Comparison of ENCODE assay signal across 8 mouse cellular contexts in the genomic region with DNA sequence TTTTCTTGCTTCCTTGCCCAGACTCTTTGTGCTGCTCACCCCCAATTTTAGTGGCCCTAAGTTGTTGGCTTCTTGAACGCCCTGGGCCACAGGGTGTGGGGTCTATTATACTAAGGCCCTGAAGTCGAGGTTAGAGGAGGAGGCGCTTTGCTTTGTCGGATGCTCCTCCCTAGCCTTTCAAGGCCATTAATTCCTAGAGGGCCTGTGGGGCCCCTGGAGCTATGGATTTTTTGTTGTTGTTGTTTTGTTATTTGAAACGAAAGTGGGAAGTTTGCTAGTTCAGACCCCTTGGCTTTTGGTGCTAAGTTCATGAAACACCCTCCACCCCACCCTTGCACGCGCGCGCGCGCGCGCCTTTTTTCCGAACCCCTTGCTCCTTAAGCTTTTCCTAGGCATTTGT. TPM values are rescaled to one million over a fixed set of nuclear protein-coding genes. Genes with fewer than 3 reads are reported as not detected.
A peak's percentile ranks its signal among the peaks of the same experiment; 100 is the strongest.
DNase-seq lines count a peak whose midpoint lies in the region; ATAC-seq and TF ChIP-seq lines count a peak whose summit lies in the region.

No protein-coding gene starts in this region.

- peak overlapping the region; percentile 98 for H3K4me3 ChIP-seq in bone marrow macrophage, adult 2 months (ENCODE audit: insufficient read depth, low read length)
- H3K4me3 ChIP-seq in forebrain, embryonic 16.5 days (replicated peaks; ENCODE audit: low read length): peak overlapping the region; percentile 66
- peak overlapping the region; percentile 74 for H3K4me3 ChIP-seq in liver, embryonic 12.5 days
- peak overlapping the region; percentile 89 for H3K4me3 ChIP-seq in small intestine, adult 2 months (ENCODE audit: low read depth, low read length)

- no peaks in the 10 kb centered on the region for H3K36me3 ChIP-seq in forebrain, embryonic 16.5 days (ENCODE audit: control insufficient read depth, insufficient read depth)
- peaks cover 32% of the 10 kb centered on the region for H3K36me3 ChIP-seq in liver, embryonic 12.5 days
- peaks cover 9% of the 10 kb centered on the region; the same call in 1 of the 2 replicates for H3K36me3 ChIP-seq in small intestine, adult 2 months (ENCODE audit: control insufficient read depth, insufficient read depth, low read length)

- no peak for TF ChIP-seq CTCF in bone marrow macrophage, adult 2 months (IDR thresholded peaks at IDR 0.05; ENCODE audit: low read depth, low read length)
- no peak for TF ChIP-seq CTCF in small intestine, adult 2 months (IDR thresholded peaks at IDR 0.05; ENCODE audit: extremely low read depth, insufficient read length, insufficient replicate concordance, low read depth, low read length)

- no peak for TF ChIP-seq POLR2A in bone marrow macrophage, adult 2 months (IDR thresholded peaks at IDR 0.05; ENCODE audit: borderline replicate concordance, low read depth, low read length)
- no peak for TF ChIP-seq POLR2A in small intestine, adult 2 months (IDR thresholded peaks at IDR 0.05; ENCODE audit: low read depth, low read length)

- 24% methylated on average over 14 of the region's 14 CpGs for WGBS in forebrain, embryonic 16.5 days
- WGBS in liver, embryonic 12.5 days (ENCODE audit: insufficient replicate concordance): 17% methylated on average over 14 of the region's 14 CpGs
- WGBS in small intestine, adult 2 months: 21% methylated on average over 14 of the region's 14 CpGs

- peak overlapping the region; percentile 75 for H3K9ac ChIP-seq in forebrain, embryonic 16.5 days (replicated peaks; ENCODE audit: low read depth, low read length)
- H3K9ac ChIP-seq in liver, embryonic 12.5 days: peak overlapping the region; percentile 83

- H3K27me3 ChIP-seq in forebrain, embryonic 16.5 days (replicated peaks; ENCODE audit: control insufficient read depth, insufficient read depth, low read length): no peaks in the 10 kb centered on the region
- no peaks in the 10 kb centered on the region for H3K27me3 ChIP-seq in liver, embryonic 12.5 days (replicated peaks)
- H3K27me3 ChIP-seq in small intestine, adult 2 months (ENCODE audit: control insufficient read depth, insufficient read depth, low read length): no peaks in the 10 kb centered on the region

- peak; percentile 34 for ATAC-seq in forebrain, embryonic 16.5 days
- peak; percentile 53 for ATAC-seq in liver, embryonic 12.5 days

- DNase-seq in ovary, adult 18-20 months (ENCODE audit: low spot score): peak; percentile 27
- DNase-seq in ovary, postnatal 10 days (ENCODE audit: low spot score): no peak
- DNase-seq in cerebellum, adult 18-20 months: no peak
- DNase-seq in cerebellum, postnatal 36 days: no peak

- H3K4me2 ChIP-seq in forebrain, embryonic 16.5 days (ENCODE audit: low read length): peak overlapping the region; percentile 59
- peak overlapping the region; percentile 67 for H3K4me2 ChIP-seq in liver, embryonic 12.5 days

- H3K4me1 ChIP-seq in bone marrow macrophage, adult 2 months (ENCODE audit: control insufficient read depth, insufficient read depth, low read length): peaks cover 6% of the 10 kb centered on the region
- peaks cover 8% of the 10 kb centered on the region for H3K4me1 ChIP-seq in forebrain, embryonic 16.5 days (replicated peaks; ENCODE audit: control insufficient read depth, insufficient read depth, low read length)
- H3K4me1 ChIP-seq in liver, embryonic 12.5 days: peaks cover 21% of the 10 kb centered on the region
- 0 out of 2 replicates have a peak, but pooled peaks cover 1% of the 10 kb centered on the region for H3K4me1 ChIP-seq in small intestine, adult 2 months (ENCODE audit: control insufficient read depth, insufficient read depth, insufficient read length, low read length)

- peak overlapping the region; percentile 87 for H3K27ac ChIP-seq in bone marrow macrophage, adult 2 months (ENCODE audit: insufficient read depth, low read depth, low read length)
- H3K27ac ChIP-seq in forebrain, embryonic 16.5 days (ENCODE audit: low read length): peak overlapping the region; percentile 92
- H3K27ac ChIP-seq in liver, embryonic 12.5 days: peak overlapping the region; percentile 90
- H3K27ac ChIP-seq in small intestine, adult 2 months (ENCODE audit: insufficient read depth, low read depth, low read length): peak overlapping the region; percentile 77

- no peaks in the 10 kb centered on the region for H3K9me3 ChIP-seq in forebrain, embryonic 16.5 days (ENCODE audit: control insufficient read depth, low read length)
- H3K9me3 ChIP-seq in liver, embryonic 12.5 days (replicated peaks): no peaks in the 10 kb centered on the region

RNA-seq across cellular contexts. Expression of gene Nono, which starts 0.9 kb away (rescaled TPM):
- polyA plus RNA-seq in bone marrow macrophage, adult 2 months (2012; ENCODE audit: insufficient read depth, insufficient read length, missing spikeins): 242 and 247 TPM in 2 replicates
- polyA plus RNA-seq in forebrain, embryonic 16.5 days (2015; fragmentation: Nextera tagmentation; extraction: Ambion mirVana): 456 and 481 TPM in 2 replicates
- 193 and 200 TPM in 2 replicates for polyA plus RNA-seq in liver, embryonic 12.5 days (2016; fragmentation: Nextera tagmentation; extraction: Ambion mirVana)
- 20.7 and 47.5 TPM in 2 replicates for polyA plus RNA-seq in small intestine, adult 2 months (2012; rRNA removed)

RNA-seq across cellular contexts. Expression of gene Zmym3, which starts 9.3 kb away (rescaled TPM):
- polyA plus RNA-seq in bone marrow macrophage, adult 2 months (2012; ENCODE audit: insufficient read depth, insufficient read length, missing spikeins): 34.3 and 41.8 TPM in 2 replicates
- 66.6 and 89.2 TPM in 2 replicates for polyA plus RNA-seq in forebrain, embryonic 16.5 days (2015; fragmentation: Nextera tagmentation; extraction: Ambion mirVana)
- 9.4 and 10.9 TPM in 2 replicates for polyA plus RNA-seq in liver, embryonic 12.5 days (2016; fragmentation: Nextera tagmentation; extraction: Ambion mirVana)
- polyA plus RNA-seq in small intestine, adult 2 months (2012; rRNA removed): 8.0 and 11.8 TPM in 2 replicates

RNA-seq across cellular contexts. Expression of gene Itgb1bp2, which starts 18.9 kb away (rescaled TPM):
- 1.2 TPM in 1 of 2 replicates, not detected in the other for polyA plus RNA-seq in bone marrow macrophage, adult 2 months (2012; ENCODE audit: insufficient read depth, insufficient read length, missing spikeins)
- 1.4 and 3.1 TPM in 2 replicates for polyA plus RNA-seq in forebrain, embryonic 16.5 days (2015; fragmentation: Nextera tagmentation; extraction: Ambion mirVana)
- 1.2 and 1.3 TPM in 2 replicates for polyA plus RNA-seq in liver, embryonic 12.5 days (2016; fragmentation: Nextera tagmentation; extraction: Ambion mirVana)
- 0.20 TPM in 1 of 2 replicates, not detected in the other for polyA plus RNA-seq in small intestine, adult 2 months (2012; rRNA removed)

RNA-seq across cellular contexts. Expression of gene Gjb1, which starts 53.8 kb away (rescaled TPM):
- polyA plus RNA-seq in bone marrow macrophage, adult 2 months (2012; ENCODE audit: insufficient read depth, insufficient read length, missing spikeins): not detected in 2 replicates
- polyA plus RNA-seq in forebrain, embryonic 16.5 days (2015; fragmentation: Nextera tagmentation; extraction: Ambion mirVana): 0.81 and 0.84 TPM in 2 replicates
- 39.3 and 40.7 TPM in 2 replicates for polyA plus RNA-seq in liver, embryonic 12.5 days (2016; fragmentation: Nextera tagmentation; extraction: Ambion mirVana)
- polyA plus RNA-seq in small intestine, adult 2 months (2012; rRNA removed): 88.8 and 125 TPM in 2 replicates
